Mouse (Mus musculus): Measurements from ENCODE around the gene Amhr2. TPM values are rescaled to one million over a fixed set of nuclear protein-coding genes. Genes with fewer than 3 reads are reported as not detected.

The Amhr2 gene
- polyA plus RNA-seq, 1 experiment, result 0.18 TPM

DNA sequence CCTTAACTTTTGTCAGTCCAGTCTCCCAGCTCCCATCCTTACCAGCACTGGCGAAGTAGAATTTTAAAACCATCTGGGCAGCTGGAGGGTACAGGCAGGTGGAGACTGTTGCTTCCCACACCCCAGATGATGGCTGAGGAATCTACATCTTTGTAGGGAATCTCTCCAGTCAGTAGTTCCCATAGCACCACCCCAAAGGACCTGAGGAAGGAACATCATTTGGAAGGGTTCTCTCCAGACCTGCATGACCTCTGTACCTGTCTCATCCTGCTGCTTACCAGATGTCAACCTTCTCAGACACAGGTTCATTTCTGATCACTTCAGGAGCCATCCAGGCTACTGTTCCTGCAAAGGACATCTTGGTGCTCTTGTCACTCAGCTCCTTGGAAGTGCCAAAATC, 58.3 kb downstream of the Amhr2 start, which contains the start of gene Gm10337:
Gene Gm10337 (plus strand): TSS at position 276 of the 400 bp plus-strand sequence.
- Histone ChIP-seq H3K4me1 (ENCODE audit: control insufficient read depth, insufficient read depth, insufficient read length, low read length) (peaks cover 15% of the 10 kb centered on the region), H3K27ac (ENCODE audit: insufficient read depth, low read depth, low read length) (no peak within 1 kb of the TSS), H3K27me3 (ENCODE audit: control insufficient read depth, insufficient read depth, low read length) (no peaks in the 10 kb centered on the region), H3K36me3 (ENCODE audit: control insufficient read depth, insufficient read depth, low read length) (peaks cover 34% of the 10 kb centered on the region), H3K4me3 (ENCODE audit: low read depth, low read length) (no peak within 1 kb of the TSS)
- WGBS, result 88% methylated on average over 1 of the region's 1 CpGs
- TF ChIP-seq CTCF (IDR thresholded peaks at IDR 0.05; ENCODE audit: extremely low read depth, insufficient read length, insufficient replicate concordance, low read depth, low read length) (no peak), POLR2A (IDR thresholded peaks at IDR 0.05; ENCODE audit: low read depth, low read length) (no peak)

Other genes starting within 250 kb of the Amhr2 start
- 5.7 and 13.4 TPM in 2 replicates for gene Zfp740, start 242.1 kb upstream of the Amhr2 start, polyA plus RNA-seq (2012; rRNA removed)
- 12.7 and 21.1 TPM in 2 replicates for gene Csad, start 240.6 kb upstream of the Amhr2 start, polyA plus RNA-seq (2012; rRNA removed)
- 16.4 and 23.2 TPM in 2 replicates for gene Itgb7, start 213.4 kb upstream of the Amhr2 start, polyA plus RNA-seq (2012; rRNA removed)
- 5.9 and 6.7 TPM in 2 replicates for gene Rarg, start 187.8 kb upstream of the Amhr2 start, polyA plus RNA-seq (2012; rRNA removed)
- gene Gm9918, start 174.8 kb upstream of the Amhr2 start, polyA plus RNA-seq (2012; rRNA removed), result not detected in 2 replicates
- gene Mfsd5, start 165.9 kb upstream of the Amhr2 start, polyA plus RNA-seq (2012; rRNA removed), result 38.0 and 67.0 TPM in 2 replicates
- 3.6 and 5.8 TPM in 2 replicates for gene Espl1, start 149.1 kb upstream of the Amhr2 start, polyA plus RNA-seq (2012; rRNA removed)
- 41.8 and 47.8 TPM in 2 replicates for gene Pfdn5, start 119.3 kb upstream of the Amhr2 start, polyA plus RNA-seq (2012; rRNA removed)
- 15.9 and 30.0 TPM in 2 replicates for gene Myg1, start 113.7 kb upstream of the Amhr2 start, polyA plus RNA-seq (2012; rRNA removed)
- gene Aaas, start 94.6 kb upstream of the Amhr2 start, polyA plus RNA-seq (2012; rRNA removed), result 10.2 and 20.3 TPM in 2 replicates
- not detected in 2 replicates for gene Sp7, start 78.2 kb upstream of the Amhr2 start, polyA plus RNA-seq (2012; rRNA removed)
- 7.0 and 13.8 TPM in 2 replicates for gene Sp1, start 39.2 kb upstream of the Amhr2 start, polyA plus RNA-seq (2012; rRNA removed)
- 351 and 585 TPM in 2 replicates for gene Prr13, start 13.7 kb downstream of the Amhr2 start, polyA plus RNA-seq (2012; rRNA removed)
- 215 and 442 TPM in 2 replicates for gene Pcbp2, start 25.2 kb downstream of the Amhr2 start, polyA plus RNA-seq (2012; rRNA removed)
- gene Gm10337, start 58.4 kb downstream of the Amhr2 start, polyA plus RNA-seq (2012; rRNA removed), result not detected in 2 replicates
- 1.4 and 2.1 TPM in 2 replicates for gene Map3k12, start 71.7 kb downstream of the Amhr2 start, polyA plus RNA-seq (2012; rRNA removed)
- 43.2 and 71.1 TPM in 2 replicates for gene Tarbp2, start 72.8 kb downstream of the Amhr2 start, polyA plus RNA-seq (2012; rRNA removed)
- gene Npff, start 79.6 kb downstream of the Amhr2 start, polyA plus RNA-seq (2012; rRNA removed), result 2.3 and 2.7 TPM in 2 replicates
- gene Gm28047, start 179.7 kb downstream of the Amhr2 start, polyA plus RNA-seq (2012; rRNA removed), result not detected in 2 replicates
- gene Atf7, start 180.1 kb downstream of the Amhr2 start, polyA plus RNA-seq (2012; rRNA removed), result 20.4 and 38.6 TPM in 2 replicates
- 110 and 295 TPM in 2 replicates for gene Atp5g2, start 227.0 kb downstream of the Amhr2 start, polyA plus RNA-seq (2012; rRNA removed)